Mouse (Mus musculus): ENCODE results near the gene Ubqlnl.

DNA sequence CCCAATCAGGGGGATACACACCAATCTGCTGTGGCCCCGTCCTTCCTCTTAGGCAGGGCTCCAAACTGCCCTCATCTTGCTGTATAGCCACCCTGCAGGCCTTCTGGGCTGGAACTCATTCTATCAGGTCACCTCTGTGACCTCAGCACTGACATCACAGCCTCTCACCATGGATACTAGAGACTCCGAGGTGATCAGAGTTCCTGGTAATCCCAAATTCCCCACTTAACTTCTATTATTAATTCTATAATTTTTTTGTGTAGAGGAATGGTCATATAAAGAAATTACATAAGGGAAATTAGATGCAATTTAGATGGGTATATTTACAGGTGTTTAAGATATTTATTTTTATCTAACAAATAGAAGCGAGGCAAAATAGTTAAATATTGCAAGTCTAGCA, 7.2 kb downstream of the Ubqlnl start, which contains the start of gene Ubqln3:
- TF ChIP-seq POLR2A (IDR thresholded peaks at IDR 0.05; ENCODE audit: borderline replicate concordance, low read depth, low read length) = no peak
- no peak for TF ChIP-seq CTCF (IDR thresholded peaks at IDR 0.05; ENCODE audit: low read depth, low read length)

Measured in bone marrow macrophage, adult 2 months (primary cell).